Mouse (Mus musculus): ENCODE measurements at regions not wholly inside any gene's neighbourhood (a gene's known extent, or its start where the extent isn't known, plus 50 kb on each side); places are given as distances from the start of the nearest gene placed in this dataset.

DNA sequence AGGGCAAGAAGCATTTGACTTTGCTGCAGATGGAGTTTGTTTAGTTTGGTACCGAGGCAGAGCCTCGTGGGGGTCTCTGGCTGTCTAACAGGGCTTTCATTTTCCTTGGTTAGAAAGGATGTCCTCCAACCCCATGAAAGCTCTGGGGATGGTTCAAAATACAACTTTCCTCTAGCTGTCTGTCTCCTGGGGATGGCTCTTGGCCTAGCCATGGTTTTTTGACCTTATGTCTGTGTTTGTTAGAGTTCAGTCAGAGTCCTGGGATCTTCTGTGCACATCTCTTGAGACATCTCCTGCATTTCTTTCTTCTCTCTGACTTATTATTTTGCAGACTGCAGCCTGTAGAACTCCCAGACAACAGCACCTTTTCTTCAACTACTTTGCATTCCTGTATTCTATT lies 186.6 kb upstream of the Gm11042 start:
- TF ChIP-seq CTCF (IDR thresholded peaks at IDR 0.05; ENCODE audit: extremely low read depth, insufficient read depth, insufficient read length, insufficient replicate concordance) (no peak), POLR2A (IDR thresholded peaks at IDR 0.05; ENCODE audit: low read depth, low read length) (no peak)

Data from spleen, adult 2 months (tissue).